Mouse (Mus musculus) small intestine, adult 2 months (tissue): ENCODE results near the gene Gipc1.

Experiments used
- CTCF ChIP-seq: fragments of 200-500 bp; IDR thresholded peaks from 2 replicates; pipeline ENCODE4 v1.5.1; 2012; ENCODE audit warnings: low read depth, mild to moderate bottlenecking, control low read depth, inconsistent platforms, low read length, moderate library complexity, mixed read lengths; ENCODE audit not compliant: insufficient replicate concordance, insufficient read length; ENCODE audit errors: extremely low read depth
- POLR2A ChIP-seq: fragments of 200-500 bp; IDR thresholded peaks from 2 replicates; pipeline ENCODE4 v1.6.1; 2012; ENCODE audit warnings: low read depth, mild to moderate bottlenecking, control low read depth, inconsistent platforms, low read length, moderate library complexity

DNA sequence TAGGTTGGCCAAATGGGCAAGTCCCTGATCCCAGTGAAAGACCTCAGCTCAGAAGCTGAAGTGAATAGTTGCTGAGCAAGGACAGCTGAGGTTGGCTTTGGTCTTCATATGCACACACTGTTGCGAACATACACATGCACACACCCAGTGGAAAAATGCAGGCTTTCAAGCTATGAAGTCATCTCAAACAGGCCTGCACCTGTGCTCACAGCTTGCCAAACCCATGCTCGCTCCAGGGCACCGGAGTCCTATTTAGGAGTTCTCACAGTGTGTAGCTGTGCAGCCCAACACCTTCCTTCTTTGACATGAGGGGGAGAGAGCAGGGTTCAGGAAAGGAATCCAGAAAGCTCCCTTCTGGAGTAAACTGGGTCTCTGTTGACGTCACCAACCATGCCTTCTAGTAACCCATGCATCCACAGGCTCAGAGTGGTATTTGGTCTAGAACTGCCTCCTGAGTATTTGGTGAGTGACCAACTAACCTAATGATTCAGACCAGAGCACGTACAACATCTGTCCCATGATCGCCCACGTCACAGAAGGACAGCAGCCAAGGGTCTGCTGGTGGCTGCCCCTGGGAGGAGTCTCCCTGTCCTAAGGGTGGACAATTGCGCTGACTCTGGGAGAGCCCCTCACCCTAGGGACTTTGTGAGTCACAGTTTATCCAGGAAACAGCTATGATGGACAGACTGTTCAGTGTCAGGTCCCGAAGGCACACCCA is 32.8 kb upstream of the Gipc1 start:
- TF ChIP-seq POLR2A: no peak
- no peak for TF ChIP-seq CTCF
